Mouse (Mus musculus): ENCODE measurements around the gene Fkbp8. TPM values are rescaled to one million over a fixed set of nuclear protein-coding genes. Genes with fewer than 3 reads are reported as not detected.
A peak's percentile ranks its signal among the peaks of the same experiment; 100 is the strongest.

The Fkbp8 gene
- total and polyA plus RNA-seq, 2 experiments from 2014 or later: 360 to 532 TPM

DNA sequence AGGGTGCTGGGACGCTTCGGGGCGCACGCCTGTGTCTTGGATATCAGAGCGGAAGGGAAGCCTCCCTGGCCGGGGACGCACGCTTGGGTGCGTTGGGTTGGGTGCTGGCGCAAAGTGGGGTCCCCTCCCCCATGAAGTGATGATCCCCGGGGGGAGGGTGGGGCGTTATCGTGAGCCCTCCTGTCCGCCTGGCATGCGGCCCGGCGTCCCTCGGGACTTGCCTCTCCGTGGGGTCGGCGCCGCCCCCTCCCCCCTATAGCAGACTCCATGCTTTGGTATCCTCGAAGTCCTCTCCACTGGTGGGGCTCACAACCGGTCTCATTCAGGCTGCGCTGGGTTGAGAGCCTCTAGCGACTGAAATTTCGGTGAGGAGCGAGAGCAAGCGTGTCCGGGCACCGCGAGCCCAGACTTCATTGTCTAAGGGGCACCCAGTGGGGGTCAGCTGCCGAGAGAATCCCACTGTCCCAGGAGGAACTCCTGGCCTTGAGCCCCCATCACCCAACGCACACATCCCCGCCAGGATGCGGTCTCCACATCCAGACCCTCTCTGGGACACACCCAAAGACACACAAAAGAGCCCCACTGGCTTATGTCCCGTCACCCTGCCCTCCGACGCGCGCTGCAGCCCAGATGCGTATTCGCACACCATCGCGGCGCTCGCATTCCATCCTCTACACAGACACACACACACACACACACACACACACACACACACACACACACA lies 33.7 kb upstream of the Fkbp8 start:
- Histone ChIP-seq H3K9me3 (ENCODE audit: low read length) (no peaks in the 10 kb centered on the region), H3K27me3 (ENCODE audit: insufficient read depth, low read length) (peaks cover 72% of the 10 kb centered on the region), H3K27ac (no peak overlapping the region), H3K36me3 (ENCODE audit: insufficient read depth, low read length) (no peaks in the 10 kb centered on the region), H3K4me1 (ENCODE audit: insufficient read depth, low read length) (no peaks in the 10 kb centered on the region), H3K4me3 (ENCODE audit: low read length) (peak overlapping the region; percentile 35), H3K9ac (replicated peaks; ENCODE audit: low read length) (no peak overlapping the region), H3K4me2 (ENCODE audit: low read depth, low read length) (peak overlapping the region; percentile 62)
- WGBS: under 1% methylated on average over 47 of the region's 47 CpGs
- ATAC-seq: peak; percentile 15; the same call in 1 of the 2 replicates
- DNase-seq (ENCODE audit: low spot score): no peak
- TF ChIP-seq CTCF (IDR thresholded peaks at IDR 0.05; ENCODE audit: low read depth): no peak

DNA sequence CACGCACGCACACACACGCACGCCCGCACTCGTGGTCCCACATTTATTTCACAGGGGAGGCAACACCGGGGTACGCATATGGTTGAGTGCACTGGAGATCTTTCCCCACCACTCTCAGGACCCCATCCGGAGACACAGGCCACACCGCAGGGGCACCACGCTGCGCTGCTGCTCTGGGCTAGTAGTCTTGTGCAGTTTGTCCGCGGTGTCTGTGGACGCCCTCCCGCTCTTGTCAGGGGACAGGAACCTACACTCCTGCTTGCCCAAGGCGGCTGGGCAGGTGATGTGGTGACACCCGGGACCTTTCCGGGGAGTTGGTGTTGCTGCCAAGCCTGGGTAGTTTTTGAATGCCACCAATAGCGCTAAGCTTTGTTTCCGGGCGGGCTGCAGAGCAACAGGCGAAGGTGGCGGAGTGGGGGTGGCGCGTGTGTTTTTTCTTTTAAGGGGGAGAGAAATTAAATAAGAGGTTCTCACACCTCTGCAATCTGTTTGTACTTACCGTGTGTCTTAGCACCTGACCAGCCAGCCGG lies 33.0 kb upstream of the Fkbp8 start:
- Histone ChIP-seq H3K4me2 (ENCODE audit: low read depth, low read length) (peak overlapping the region; percentile 62), H3K27me3 (ENCODE audit: insufficient read depth, low read length) (peaks cover 66% of the 10 kb centered on the region), H3K4me1 (ENCODE audit: insufficient read depth, low read length) (no peaks in the 10 kb centered on the region), H3K9me3 (ENCODE audit: low read length) (no peaks in the 10 kb centered on the region), H3K4me3 (ENCODE audit: low read length) (peak overlapping the region; percentile 35), H3K36me3 (ENCODE audit: insufficient read depth, low read length) (no peaks in the 10 kb centered on the region), H3K9ac (replicated peaks; ENCODE audit: low read length) (no peak overlapping the region), H3K27ac (no peak overlapping the region)
- no peak for TF ChIP-seq CTCF (IDR thresholded peaks at IDR 0.05; ENCODE audit: low read depth)
- 3% methylated on average over 23 of the region's 28 CpGs for WGBS
- DNase-seq (ENCODE audit: low spot score) (no peak), ATAC-seq (no peak)

DNA sequence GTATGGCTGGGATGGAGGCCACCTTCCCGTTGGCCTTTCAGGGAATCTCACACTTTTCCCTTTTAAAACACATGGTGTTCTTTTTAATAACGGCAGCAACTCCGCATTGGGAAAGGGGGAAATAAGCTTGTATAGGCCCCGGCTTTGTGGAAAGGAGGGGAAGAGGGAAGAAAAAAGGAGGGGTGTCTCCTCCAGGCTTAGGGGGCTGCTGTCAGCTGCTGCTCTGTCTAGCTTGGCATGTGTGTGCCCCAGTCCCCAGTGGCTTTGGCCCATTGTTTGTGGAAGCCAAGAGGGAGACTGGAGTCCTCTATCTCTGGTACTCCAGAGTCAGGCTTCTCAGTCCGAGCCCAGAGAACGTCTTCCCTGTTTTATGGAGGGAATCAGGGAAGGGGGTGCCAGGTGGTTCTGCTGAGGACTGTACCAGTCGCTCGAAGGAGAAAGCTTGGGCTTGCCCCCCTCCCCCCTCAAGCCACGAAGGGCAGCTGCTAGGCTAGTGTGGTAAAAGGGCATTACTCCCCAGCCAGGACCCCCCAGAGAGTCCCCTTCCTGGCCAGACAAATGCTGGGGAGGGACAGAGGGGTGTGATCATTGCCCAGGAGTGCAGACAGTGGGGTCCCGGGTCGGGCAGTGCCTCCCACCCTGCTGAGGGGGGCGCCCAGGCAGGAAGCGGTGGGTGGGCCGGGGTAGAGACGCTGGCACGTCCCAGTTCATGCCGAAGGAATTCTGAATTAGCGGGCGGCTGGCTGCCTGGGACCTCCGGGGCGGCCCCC lies 32.3 kb upstream of the Fkbp8 start:
- no peaks in the 10 kb centered on the region for H3K36me3 ChIP-seq (ENCODE audit: insufficient read depth, low read length)
- peak overlapping the region; percentile 62; the same call in 1 of the 2 replicates for H3K4me2 ChIP-seq (ENCODE audit: low read depth, low read length)
- H3K4me3 ChIP-seq (ENCODE audit: low read length): no peak overlapping the region
- 5% methylated on average over 19 of the region's 21 CpGs for WGBS
- H3K27me3 ChIP-seq (ENCODE audit: insufficient read depth, low read length): peaks cover 59% of the 10 kb centered on the region
- no peaks in the 10 kb centered on the region for H3K9me3 ChIP-seq (ENCODE audit: low read length)
- DNase-seq (ENCODE audit: low spot score): no peak
- H3K27ac ChIP-seq: no peak overlapping the region
- TF ChIP-seq CTCF (IDR thresholded peaks at IDR 0.05; ENCODE audit: low read depth): no peak
- ATAC-seq: peak; percentile 27; the same call in 1 of the 2 replicates
- H3K9ac ChIP-seq (replicated peaks; ENCODE audit: low read length): no peak overlapping the region; the same call in 1 of the 2 replicates
- H3K4me1 ChIP-seq (ENCODE audit: insufficient read depth, low read length): no peaks in the 10 kb centered on the region

DNA sequence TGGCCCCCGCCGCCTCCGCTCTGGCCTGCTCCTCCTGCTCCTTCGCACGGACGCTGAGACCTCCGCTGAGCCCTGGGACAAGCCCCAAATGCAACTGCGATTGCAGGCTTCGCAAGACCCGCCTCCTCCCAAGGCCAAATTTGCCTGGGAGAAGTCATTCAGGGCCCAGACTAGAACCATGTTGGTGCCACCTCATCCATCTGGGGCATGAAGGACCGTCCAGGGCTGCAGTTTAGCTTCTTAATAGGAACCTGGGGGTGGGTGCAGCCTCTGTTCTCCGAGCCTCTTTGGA lies 31.8 kb upstream of the Fkbp8 start:
- H3K36me3 ChIP-seq (ENCODE audit: insufficient read depth, low read length): no peaks in the 10 kb centered on the region
- no peak for TF ChIP-seq CTCF (IDR thresholded peaks at IDR 0.05; ENCODE audit: low read depth)
- ATAC-seq (no peak), DNase-seq (ENCODE audit: low spot score) (no peak)
- H3K27me3 ChIP-seq (ENCODE audit: insufficient read depth, low read length): peaks cover 54% of the 10 kb centered on the region
- no peaks in the 10 kb centered on the region for H3K9me3 ChIP-seq (ENCODE audit: low read length)
- no peaks in the 10 kb centered on the region for H3K4me1 ChIP-seq (ENCODE audit: insufficient read depth, low read length)
- H3K27ac ChIP-seq: no peak overlapping the region
- 8% methylated on average over 12 of the region's 12 CpGs for WGBS
- no peak overlapping the region; the same call in 1 of the 2 replicates for H3K9ac ChIP-seq (replicated peaks; ENCODE audit: low read length)
- no peak overlapping the region for H3K4me3 ChIP-seq (ENCODE audit: low read length)
- H3K4me2 ChIP-seq (ENCODE audit: low read depth, low read length): peak overlapping the region; percentile 22; the same call in 1 of the 2 replicates

DNA sequence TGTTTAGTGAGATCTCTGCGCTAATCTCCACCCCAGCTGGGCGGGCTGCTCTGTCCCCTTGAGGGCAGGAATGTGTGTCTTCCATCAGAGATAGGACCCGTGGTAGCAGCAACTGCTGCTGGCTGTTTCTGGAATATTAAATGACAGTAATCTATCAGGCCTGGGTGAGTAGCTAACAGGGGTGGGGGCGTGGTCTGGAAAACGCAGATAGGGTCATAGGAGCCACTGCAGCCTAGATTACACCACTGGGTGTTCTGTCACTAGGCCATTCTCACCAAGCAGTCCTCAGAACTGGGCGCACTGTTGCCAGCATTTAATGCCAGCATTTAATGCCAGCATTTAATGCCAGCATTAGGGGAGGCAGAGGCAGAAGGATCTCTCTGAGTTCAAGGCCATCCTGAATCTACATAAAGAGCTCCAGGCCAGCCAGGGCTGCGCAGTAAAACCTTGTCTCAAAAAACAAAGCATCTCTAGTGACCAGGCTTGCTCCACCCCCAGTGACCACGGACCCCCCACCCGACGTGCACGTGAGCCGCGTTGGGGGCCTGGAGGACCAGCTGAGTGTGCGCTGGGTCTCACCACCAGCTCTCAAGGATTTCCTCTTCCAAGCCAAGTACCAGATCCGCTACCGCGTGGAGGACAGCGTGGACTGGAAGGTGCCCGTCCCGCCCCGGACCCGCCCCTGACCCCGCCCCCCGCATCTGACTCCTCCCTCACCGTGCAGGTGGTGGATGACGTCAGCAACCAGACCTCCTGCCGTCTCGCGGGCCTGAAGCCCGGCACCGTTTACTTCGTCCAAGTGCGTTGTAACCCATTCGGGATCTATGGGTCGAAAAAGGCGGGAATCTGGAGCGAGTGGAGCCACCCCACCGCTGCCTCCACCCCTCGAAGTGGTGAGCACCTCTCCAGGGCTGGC lies 26.9 kb upstream of the Fkbp8 start:
- DNase-seq (ENCODE audit: low spot score): no peak
- ATAC-seq: peak; percentile 8; the same call in 1 of the 2 replicates
- peaks cover 10% of the 10 kb centered on the region; the same call in 1 of the 2 replicates for H3K4me1 ChIP-seq (ENCODE audit: insufficient read depth, low read length)
- no peak for TF ChIP-seq CTCF (IDR thresholded peaks at IDR 0.05; ENCODE audit: low read depth)
- H3K36me3 ChIP-seq (ENCODE audit: insufficient read depth, low read length): no peaks in the 10 kb centered on the region
- H3K27ac ChIP-seq: no peak overlapping the region
- WGBS: 11% methylated on average over 38 of the region's 39 CpGs
- H3K9me3 ChIP-seq (ENCODE audit: low read length): no peaks in the 10 kb centered on the region
- 0 out of 2 replicates have a peak overlapping the region, but pooled peaks have one; percentile 6 for H3K4me3 ChIP-seq (ENCODE audit: low read length)
- H3K9ac ChIP-seq (replicated peaks; ENCODE audit: low read length): no peak overlapping the region
- H3K4me2 ChIP-seq (ENCODE audit: low read depth, low read length): peak overlapping the region; percentile 23
- peaks cover 26% of the 10 kb centered on the region for H3K27me3 ChIP-seq (ENCODE audit: insufficient read depth, low read length)

Measured in hindbrain, postnatal 0 days (tissue).